Mouse (Mus musculus) ES-Bruce4 (cell line): ENCODE results near the gene Ddx4. TPM values are rescaled to one million over a fixed set of nuclear protein-coding genes. Genes with fewer than 3 reads are reported as not detected.

ENCODE experiments used
- H3K27ac ChIP-seq: 2 replicates; pipeline ENCODE4 v1.5.1; 2012; ENCODE audit warnings: low read length, inconsistent platforms; ENCODE audit not compliant: insufficient read depth
- H3K27me3 ChIP-seq: 2 replicates; pipeline ENCODE4 v1.6.1; 2012; ENCODE audit warnings: mild to moderate bottlenecking, low read length, inconsistent platforms; ENCODE audit not compliant: control insufficient read depth, poor library complexity, insufficient read depth, severe bottlenecking
- H3K36me3 ChIP-seq: 2 replicates; pipeline ENCODE4 v1.6.1; 2012; ENCODE audit warnings: inconsistent platforms, mild to moderate bottlenecking, low read length, moderate library complexity; ENCODE audit not compliant: control insufficient read depth, poor library complexity, insufficient read depth, severe bottlenecking
- H3K4me1 ChIP-seq: one replicate; pipeline ENCODE4 v1.8.1; 2011; ENCODE audit warnings: low read length; ENCODE audit not compliant: control insufficient read depth, insufficient read depth
- H3K4me3 ChIP-seq: 2 replicates; pipeline ENCODE4 v1.5.1; 2011; ENCODE audit warnings: low read depth, mild to moderate bottlenecking, low read length
- H3K9ac ChIP-seq: 2 replicates; pipeline ENCODE4 v1.6.1; 2012; ENCODE audit warnings: low read depth, mild to moderate bottlenecking, inconsistent platforms; ENCODE audit not compliant: poor library complexity, severe bottlenecking
- H3K9me3 ChIP-seq: replicated peaks from 2 replicates; pipeline ENCODE4 v1.6.1; 2012; ENCODE audit warnings: mild to moderate bottlenecking, low read length, inconsistent platforms; ENCODE audit not compliant: control insufficient read depth, poor library complexity, insufficient read depth, severe bottlenecking
- CTCF ChIP-seq: IDR thresholded peaks from one replicate; pipeline ENCODE4 v1.8.1; 2011; ENCODE audit warnings: low read depth, low read length
- EP300 ChIP-seq: IDR thresholded peaks from 2 replicates; pipeline ENCODE4 v1.6.1; 2011; ENCODE audit warnings: low read depth, low read length; ENCODE audit not compliant: insufficient read depth
- POLR2A ChIP-seq: IDR thresholded peaks from one replicate; pipeline ENCODE4 v1.8.1; 2011; ENCODE audit warnings: low read length; ENCODE audit not compliant: insufficient read depth
- polyA plus RNA-seq: library from polyadenylated mRNA; stranded (reverse); fragments of >200 nt; gene quantifications from 2 replicates; pipeline ENCODE4 v1.2.4, GENCODE M21; 2011; ENCODE audit warnings: low read depth; ENCODE audit not compliant: missing spikeins, insufficient read depth, insufficient read length

The Ddx4 gene
- polyA plus RNA-seq: 14.9 and 15.3 TPM in 2 replicates

DNA sequence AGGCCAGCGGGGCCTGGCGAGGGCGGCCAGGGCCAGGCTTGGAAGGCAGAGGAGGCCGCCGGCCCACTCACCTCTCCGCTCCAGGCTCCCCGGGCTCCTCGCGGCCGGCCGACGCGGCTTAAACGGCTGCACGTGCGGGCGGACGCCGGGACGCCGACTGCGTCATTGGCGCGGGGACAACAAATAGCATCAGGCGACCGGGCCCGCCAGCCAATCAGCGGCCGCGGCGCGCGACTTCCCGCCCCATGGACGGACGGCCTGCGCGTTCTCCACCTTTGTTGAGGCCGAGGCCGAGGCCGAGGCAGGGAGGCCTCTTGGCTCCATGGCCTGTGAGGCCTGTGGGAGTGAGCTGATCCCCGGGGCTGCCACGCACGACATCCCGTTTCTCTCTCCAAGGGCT lies at the start of gene Ddx4:
Ddx4 (minus strand) TSS at position 271 of the 400 bp plus-strand sequence.
- H3K27me3 ChIP-seq: peaks cover 8% of the 10 kb centered on the region; the same call in 1 of the 2 replicates
- H3K27ac ChIP-seq: no peak within 1 kb of the TSS
- H3K4me1 ChIP-seq: no peaks in the 10 kb centered on the region
- H3K9ac ChIP-seq: peak within 1 kb of the TSS; percentile 24; the same call in 1 of the 2 replicates
- TF ChIP-seq POLR2A (no peak), EP300 (no peak), CTCF (no peak)
- peak within 1 kb of the TSS; percentile 52 for H3K4me3 ChIP-seq
- no peaks in the 10 kb centered on the region for H3K36me3 ChIP-seq
- H3K9me3 ChIP-seq: peaks cover 9% of the 10 kb centered on the region

DNA sequence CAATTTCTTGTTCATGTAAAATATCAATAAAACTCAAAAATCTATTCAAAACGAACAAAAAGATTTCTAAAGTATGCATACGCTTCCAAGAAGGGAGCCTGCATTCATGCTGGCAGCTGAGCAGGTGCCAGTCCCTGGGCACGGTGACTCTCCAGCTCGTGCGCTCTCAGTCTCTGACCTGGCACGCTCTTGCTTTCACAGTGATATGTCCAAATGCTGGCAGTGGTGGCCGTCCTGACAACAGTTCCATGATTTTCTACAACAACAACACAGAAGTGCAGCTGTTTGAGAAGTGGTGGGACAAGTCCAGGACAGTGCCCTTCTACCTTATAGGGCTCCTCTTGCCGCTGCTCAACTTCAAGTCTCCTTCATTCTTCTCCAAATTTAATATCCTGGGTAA lies 49.0 kb upstream of the Ddx4 start:
- Histone ChIP-seq H3K27me3 (no peaks in the 10 kb centered on the region), H3K27ac (no peak overlapping the region), H3K4me3 (no peak overlapping the region), H3K9me3 (no peaks in the 10 kb centered on the region), H3K9ac (no peak overlapping the region), H3K4me1 (no peaks in the 10 kb centered on the region), H3K36me3 (no peaks in the 10 kb centered on the region)
- TF ChIP-seq POLR2A (no peak), CTCF (no peak), EP300 (no peak)

DNA sequence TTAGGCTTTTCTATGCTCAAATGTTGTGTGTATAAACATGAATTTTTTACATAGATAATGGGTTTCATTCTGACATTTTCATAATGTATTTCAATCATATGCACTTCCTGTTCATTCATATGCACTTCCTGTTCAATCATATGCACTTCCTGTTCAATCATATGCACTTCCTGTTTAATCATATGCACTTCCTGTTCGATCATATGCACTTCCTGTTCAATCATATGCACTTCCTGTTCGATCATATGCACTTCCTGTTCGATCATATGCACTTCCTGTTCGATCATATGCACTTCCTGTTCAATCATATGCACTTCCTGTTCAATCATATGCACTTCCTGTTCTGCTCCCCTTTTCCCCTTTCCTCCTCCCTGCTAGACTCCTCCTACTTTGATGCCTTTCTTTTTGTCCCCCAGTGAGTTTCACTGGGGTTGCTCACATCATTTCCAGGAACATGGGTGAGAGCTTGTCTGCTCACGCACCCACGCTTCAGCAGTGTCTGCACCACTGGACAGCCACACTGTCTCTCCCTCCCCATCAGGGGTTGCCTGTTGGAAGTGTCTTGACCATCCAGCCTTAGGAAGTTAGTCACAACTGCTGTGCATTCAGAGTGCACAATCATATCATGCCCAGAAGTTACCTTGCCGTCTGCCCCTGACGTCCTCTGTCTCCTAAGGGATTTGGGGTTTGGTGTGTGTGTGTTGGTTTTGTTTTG lies 43.4 kb upstream of the Ddx4 start:
- Histone ChIP-seq H3K4me1 (no peaks in the 10 kb centered on the region), H3K27ac (no peak overlapping the region), H3K4me3 (no peak overlapping the region), H3K9ac (no peak overlapping the region), H3K36me3 (no peaks in the 10 kb centered on the region; the same call in 1 of the 2 replicates), H3K27me3 (no peaks in the 10 kb centered on the region), H3K9me3 (peaks cover 5% of the 10 kb centered on the region; the same call in 1 of the 2 replicates)
- no peak for TF ChIP-seq CTCF

DNA sequence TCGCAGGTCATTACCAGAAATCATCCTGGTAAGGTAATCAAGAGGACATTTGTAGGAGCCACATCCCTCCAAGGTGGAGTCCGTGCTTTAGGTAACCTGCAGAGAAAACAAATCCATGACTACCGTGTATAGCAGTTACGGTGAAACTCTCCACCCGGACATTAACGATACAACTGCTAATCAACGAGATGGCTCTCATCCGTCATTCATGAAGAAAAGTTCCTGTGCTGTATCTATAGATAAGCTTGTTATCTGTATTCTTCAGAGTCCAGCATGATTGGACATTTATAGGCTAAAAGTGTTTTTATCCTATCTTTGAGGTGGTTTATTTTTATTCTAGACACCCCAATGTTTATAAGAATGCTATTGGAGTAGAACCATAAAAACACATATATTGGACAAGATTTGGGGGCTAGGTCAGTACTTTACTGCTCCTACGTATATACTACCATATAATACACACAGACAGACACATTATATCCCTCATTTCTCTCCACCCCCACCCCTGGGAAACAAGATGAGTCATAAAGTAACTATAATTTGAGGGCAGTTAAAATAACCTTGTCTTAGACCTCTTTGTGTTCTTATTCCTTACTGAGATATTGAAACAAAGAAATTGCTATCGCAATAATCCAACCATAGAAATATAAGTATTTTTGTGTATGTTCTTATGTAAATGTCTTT lies 40.7 kb upstream of the Ddx4 start:
- Histone ChIP-seq H3K27me3 (no peaks in the 10 kb centered on the region), H3K36me3 (no peaks in the 10 kb centered on the region; the same call in 1 of the 2 replicates), H3K9me3 (peaks cover 5% of the 10 kb centered on the region; the same call in 1 of the 2 replicates), H3K27ac (no peak overlapping the region), H3K9ac (no peak overlapping the region), H3K4me1 (no peaks in the 10 kb centered on the region), H3K4me3 (no peak overlapping the region)
- TF ChIP-seq POLR2A (no peak), CTCF (no peak), EP300 (no peak)

DNA sequence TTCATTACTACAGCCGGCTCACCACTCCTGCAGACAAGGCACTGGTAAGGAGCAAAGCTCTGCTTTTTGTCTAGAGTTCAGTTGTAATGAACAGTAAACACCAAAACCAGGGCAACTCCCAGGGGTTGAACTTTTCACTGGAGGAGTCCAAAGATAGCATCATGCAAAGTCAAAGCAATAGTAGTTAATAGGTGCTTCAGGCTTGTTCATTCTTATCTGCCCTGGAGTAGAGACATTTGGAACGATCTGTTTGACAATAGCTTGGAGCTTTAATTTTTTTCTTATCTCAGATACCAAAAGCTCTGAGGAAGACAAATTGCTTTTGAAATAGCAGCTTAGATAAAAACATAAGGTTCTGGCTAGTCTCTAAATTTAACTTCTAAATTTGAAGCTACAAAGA lies 33.9 kb upstream of the Ddx4 start:
- TF ChIP-seq EP300 (no peak), CTCF (no peak), POLR2A (no peak)
- no peaks in the 10 kb centered on the region for H3K9me3 ChIP-seq
- H3K4me3 ChIP-seq: no peak overlapping the region

DNA sequence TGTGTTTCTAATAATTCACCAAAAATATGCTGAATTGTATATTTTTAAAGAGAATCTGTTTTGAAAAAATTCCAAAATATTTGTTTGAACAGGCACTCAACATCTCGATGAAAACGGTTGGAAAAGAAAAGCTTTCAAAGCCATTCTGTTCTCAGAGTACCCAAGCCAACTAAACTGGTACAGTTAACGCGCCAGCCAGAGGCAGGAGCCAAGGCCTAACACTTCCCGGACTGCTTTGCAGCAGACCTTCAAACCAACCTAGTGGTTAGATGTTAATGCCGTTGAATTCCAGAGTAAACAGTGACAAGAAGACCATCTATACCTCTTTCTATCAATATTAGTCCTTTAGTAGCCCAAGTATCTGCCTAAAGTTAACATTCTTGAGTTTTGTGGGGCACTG lies 31.7 kb upstream of the Ddx4 start:
- TF ChIP-seq CTCF (no peak), EP300 (no peak), POLR2A (no peak)
- no peaks in the 10 kb centered on the region for H3K36me3 ChIP-seq
- H3K4me1 ChIP-seq: no peaks in the 10 kb centered on the region
- H3K27ac ChIP-seq: no peak overlapping the region
- H3K9me3 ChIP-seq: no peaks in the 10 kb centered on the region
- H3K27me3 ChIP-seq: no peaks in the 10 kb centered on the region
- H3K9ac ChIP-seq: no peak overlapping the region
- no peak overlapping the region for H3K4me3 ChIP-seq

More for the DNA sequence above, 33.9 kb upstream of the Ddx4 start:
- H3K27ac ChIP-seq: no peak overlapping the region
- no peak overlapping the region for H3K9ac ChIP-seq
- H3K4me1 ChIP-seq: no peaks in the 10 kb centered on the region
- H3K36me3 ChIP-seq: no peaks in the 10 kb centered on the region
- no peaks in the 10 kb centered on the region for H3K27me3 ChIP-seq
